Mouse (Mus musculus) forebrain, embryonic 15.5 days (tissue): ENCODE data around the gene Erp44. TPM values are rescaled to one million over a fixed set of nuclear protein-coding genes. Genes with fewer than 3 reads are reported as not detected.

ENCODE experiments used
- ATAC-seq: fragments of 200-750 bp; cut with Nextera tagmentation; replicated peaks from 2 replicates; pipeline ENCODE4 v1.8.0; 2017; ENCODE audit warnings: mild to moderate bottlenecking, moderate TSS enrichment, moderate library complexity
- H3K27ac ChIP-seq: fragments of 300-500 bp; sonication (generic); replicated peaks from 2 replicates; pipeline ENCODE4 v1.5.1; 2015; ENCODE audit warnings: mild to moderate bottlenecking, inconsistent platforms
- H3K27me3 ChIP-seq: fragments of 300-500 bp; sonication (generic); 2 replicates; pipeline ENCODE4 v1.6.1; 2015; ENCODE audit warnings: inconsistent platforms
- H3K36me3 ChIP-seq: fragments of 300-500 bp; sonication (generic); 2 replicates; pipeline ENCODE4 v1.6.1; 2015; ENCODE audit warnings: mild to moderate bottlenecking, inconsistent platforms
- H3K4me1 ChIP-seq: fragments of 300-500 bp; sonication (generic); 2 replicates; pipeline ENCODE4 v1.6.1; 2015; ENCODE audit warnings: inconsistent platforms
- H3K4me2 ChIP-seq: fragments of 300-500 bp; sonication (generic); replicated peaks from 2 replicates; pipeline ENCODE4 v1.6.1; 2015; ENCODE audit warnings: mild to moderate bottlenecking, inconsistent platforms
- H3K4me3 ChIP-seq: fragments of 300-500 bp; sonication (generic); 2 replicates; pipeline ENCODE4 v1.5.1; 2015; ENCODE audit warnings: mild to moderate bottlenecking, inconsistent platforms
- H3K9ac ChIP-seq: fragments of 300-500 bp; sonication (generic); replicated peaks from 2 replicates; pipeline ENCODE4 v1.6.1; 2015; ENCODE audit warnings: mild to moderate bottlenecking, inconsistent platforms
- H3K9me3 ChIP-seq: fragments of 300-500 bp; sonication (generic); 2 replicates; pipeline ENCODE4 v1.6.1; 2016; ENCODE audit warnings: inconsistent platforms
- WGBS: fragments of 180-500 bp; shearing (Covaris S2); methylation state at CpG from one replicate; pipeline ENCODE4 v1.1.7; 2015; ENCODE audit warnings: mixed read lengths; 5-methylcytosine and 5-hydroxymethylcytosine counted together
- polyA plus RNA-seq: library from polyadenylated mRNA; unstranded; fragments of >200 nt; fragmentation: Nextera tagmentation; extraction: Ambion mirVana; gene quantifications from 2 replicates; pipeline ENCODE4 v1.2.1, GENCODE M21; 2015

Gene Erp44
- polyA plus RNA-seq, 1 experiment from 2014 or later, result 67.0 TPM

GRCm38 (mm10) chr4:48273119-48273829, 6.1 kb downstream of the Erp44 start:
- Histone ChIP-seq H3K4me1 (peaks cover 4% of the 10 kb centered on the region), H3K9me3 (no peaks in the 10 kb centered on the region), H3K4me3 (no peak overlapping the region), H3K27ac (no peak overlapping the region), H3K4me2 (no peak overlapping the region), H3K9ac (no peak overlapping the region), H3K36me3 (no peaks in the 10 kb centered on the region), H3K27me3 (no peaks in the 10 kb centered on the region)
- WGBS, result 97% methylated on average over 7 of the region's 7 CpGs
- no peak for ATAC-seq

DNA sequence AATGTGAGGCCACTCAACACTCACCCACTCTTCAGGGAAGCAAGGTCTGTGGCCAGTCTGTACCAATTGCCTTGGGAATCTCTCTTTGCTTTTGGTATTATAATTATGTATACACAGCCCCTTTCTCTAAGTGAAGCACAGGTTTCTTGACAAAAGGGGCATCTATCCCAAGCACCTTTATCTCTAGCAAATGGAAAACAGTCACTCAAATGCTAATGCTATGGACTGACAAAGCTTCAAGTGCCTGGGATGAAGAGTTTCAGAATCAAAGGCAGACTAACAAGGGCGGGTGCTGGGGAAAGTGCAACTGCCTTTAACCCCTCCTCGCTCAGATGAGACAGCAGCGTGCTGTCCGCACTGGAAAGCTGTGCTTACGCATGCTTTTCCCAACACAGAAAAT, 7.5 kb downstream of the Erp44 start:
- no peaks in the 10 kb centered on the region for H3K36me3 ChIP-seq
- H3K4me1 ChIP-seq, result 0 out of 2 replicates have a peak, but pooled peaks cover 2% of the 10 kb centered on the region
- 47% methylated on average over 5 of the region's 5 CpGs for WGBS
- H3K9me3 ChIP-seq, result no peaks in the 10 kb centered on the region
- H3K4me3 ChIP-seq, result no peak overlapping the region
- no peaks in the 10 kb centered on the region for H3K27me3 ChIP-seq
- no peak overlapping the region for H3K27ac ChIP-seq
- H3K9ac ChIP-seq, result no peak overlapping the region
- no peak overlapping the region for H3K4me2 ChIP-seq
- ATAC-seq, result no peak

DNA sequence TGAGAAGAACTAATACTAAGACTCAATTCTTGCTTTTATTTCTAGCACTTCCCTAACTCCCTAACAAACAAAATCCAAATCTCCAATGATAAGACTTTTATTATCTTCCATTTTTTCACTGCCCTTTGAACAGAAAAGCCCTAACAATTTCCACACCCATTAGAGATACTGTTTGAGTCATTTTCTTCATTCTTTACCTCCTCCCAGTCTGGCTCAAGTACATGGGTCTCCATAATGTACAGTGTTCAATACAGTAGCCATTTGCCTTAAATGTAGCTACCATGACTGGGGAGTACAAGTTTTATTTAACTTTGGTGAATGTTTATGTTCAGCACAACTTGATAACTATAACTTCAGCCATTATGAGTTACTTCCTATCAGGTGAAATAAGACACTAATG, 8.8 kb downstream of the Erp44 start:
- Histone ChIP-seq H3K4me3 (no peak overlapping the region), H3K9ac (no peak overlapping the region), H3K9me3 (no peaks in the 10 kb centered on the region), H3K27me3 (no peaks in the 10 kb centered on the region), H3K36me3 (no peaks in the 10 kb centered on the region), H3K4me2 (no peak overlapping the region), H3K27ac (no peak overlapping the region), H3K4me1 (0 out of 2 replicates have a peak, but pooled peaks cover 2% of the 10 kb centered on the region)
- ATAC-seq, result no peak

GRCm38 (mm10) chr4:48268127-48268526, 11.2 kb downstream of the Erp44 start:
- whole genome bisulfite sequencing, result 79% methylated on average over 1 of the region's 1 CpGs
- H3K4me1 ChIP-seq, result 0 out of 2 replicates have a peak, but pooled peaks cover 7% of the 10 kb centered on the region
- H3K27ac ChIP-seq, result no peak overlapping the region
- no peak overlapping the region for H3K9ac ChIP-seq
- no peaks in the 10 kb centered on the region for H3K9me3 ChIP-seq
- no peak overlapping the region for H3K4me3 ChIP-seq
- H3K27me3 ChIP-seq, result no peaks in the 10 kb centered on the region
- H3K36me3 ChIP-seq, result no peaks in the 10 kb centered on the region
- no peak overlapping the region for H3K4me2 ChIP-seq
- no peak for ATAC-seq

- no peak for ATAC-seq
- Histone ChIP-seq H3K4me3 (no peak overlapping the region), H3K36me3 (no peaks in the 10 kb centered on the region), H3K4me2 (no peak overlapping the region), H3K27me3 (no peaks in the 10 kb centered on the region), H3K4me1 (0 out of 2 replicates have a peak, but pooled peaks cover 7% of the 10 kb centered on the region), H3K27ac (no peak overlapping the region), H3K9me3 (no peaks in the 10 kb centered on the region), H3K9ac (no peak overlapping the region)
- WGBS, result 91% methylated on average over 3 of the region's 3 CpGs
Observed at GRCm38 (mm10) chr4:48267683-48268082, 11.7 kb downstream of the Erp44 start.

DNA sequence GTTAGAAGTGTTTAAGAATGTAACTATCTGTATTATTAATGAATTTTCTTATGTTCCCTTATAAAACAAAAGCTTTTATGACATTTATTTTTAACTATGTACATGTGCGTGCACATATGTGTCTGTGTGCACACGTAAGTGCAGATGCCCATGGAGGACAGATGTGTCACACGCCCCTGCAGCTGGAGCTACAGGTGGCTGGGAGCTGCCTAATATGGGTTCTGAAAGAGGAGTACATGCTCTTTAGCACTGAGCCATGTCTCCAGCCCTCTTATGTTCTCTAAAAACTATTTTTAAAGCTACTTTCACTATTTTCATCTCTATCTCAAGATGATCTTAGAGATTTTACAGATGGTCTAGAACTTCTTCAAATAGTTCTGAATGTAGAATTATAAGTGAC, 21.3 kb downstream of the Erp44 start:
- Histone ChIP-seq H3K9me3 (no peaks in the 10 kb centered on the region), H3K36me3 (no peaks in the 10 kb centered on the region), H3K4me1 (no peaks in the 10 kb centered on the region), H3K4me2 (no peak overlapping the region), H3K27me3 (no peaks in the 10 kb centered on the region), H3K9ac (no peak overlapping the region), H3K4me3 (no peak overlapping the region), H3K27ac (no peak overlapping the region)
- WGBS, result 93% methylated on average over 3 of the region's 3 CpGs
- no peak for ATAC-seq

GRCm38 (mm10) chr4:48253266-48253665, 26.1 kb downstream of the Erp44 start:
- Histone ChIP-seq H3K27me3 (no peaks in the 10 kb centered on the region), H3K27ac (no peak overlapping the region), H3K36me3 (no peaks in the 10 kb centered on the region), H3K4me2 (no peak overlapping the region), H3K9me3 (no peaks in the 10 kb centered on the region), H3K4me3 (no peak overlapping the region), H3K4me1 (no peaks in the 10 kb centered on the region), H3K9ac (no peak overlapping the region)
- no peak for ATAC-seq

DNA sequence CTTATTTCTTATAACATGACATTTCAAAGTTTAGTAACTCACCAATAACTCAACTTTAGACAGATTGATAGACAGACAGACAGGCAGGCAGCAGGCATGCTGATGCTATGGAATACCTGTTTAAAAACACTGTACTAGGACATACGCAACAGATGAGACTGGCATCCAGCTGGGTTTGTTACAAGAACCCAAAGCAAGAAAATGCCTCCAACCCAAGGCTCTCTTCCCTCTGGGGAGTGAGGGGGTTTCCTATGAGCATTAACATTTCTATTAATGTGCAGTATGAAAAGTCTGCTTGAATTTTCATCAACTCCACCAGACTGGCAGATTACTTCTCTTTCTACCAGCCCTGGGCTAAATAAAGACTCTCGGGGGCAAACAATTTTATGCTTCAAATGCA, 35.1 kb downstream of the Erp44 start:
- no peaks in the 10 kb centered on the region for H3K4me1 ChIP-seq
- H3K4me3 ChIP-seq, result no peak overlapping the region
- no peaks in the 10 kb centered on the region for H3K27me3 ChIP-seq
- ATAC-seq, result no peak
- H3K27ac ChIP-seq, result no peak overlapping the region
- H3K36me3 ChIP-seq, result no peaks in the 10 kb centered on the region
- H3K4me2 ChIP-seq, result no peak overlapping the region
- WGBS, result 88% methylated on average over 2 of the region's 2 CpGs
- no peak overlapping the region for H3K9ac ChIP-seq
- H3K9me3 ChIP-seq, result no peaks in the 10 kb centered on the region

- Histone ChIP-seq H3K9me3 (no peaks in the 10 kb centered on the region), H3K36me3 (no peaks in the 10 kb centered on the region), H3K4me3 (no peak overlapping the region), H3K4me2 (no peak overlapping the region), H3K27ac (no peak overlapping the region), H3K4me1 (no peaks in the 10 kb centered on the region), H3K27me3 (no peaks in the 10 kb centered on the region), H3K9ac (no peak overlapping the region)
- no peak for ATAC-seq
- WGBS, result 80% methylated on average over 1 of the region's 1 CpGs
Observed at GRCm38 (mm10) chr4:48243737-48244136, 35.6 kb downstream of the Erp44 start.

DNA sequence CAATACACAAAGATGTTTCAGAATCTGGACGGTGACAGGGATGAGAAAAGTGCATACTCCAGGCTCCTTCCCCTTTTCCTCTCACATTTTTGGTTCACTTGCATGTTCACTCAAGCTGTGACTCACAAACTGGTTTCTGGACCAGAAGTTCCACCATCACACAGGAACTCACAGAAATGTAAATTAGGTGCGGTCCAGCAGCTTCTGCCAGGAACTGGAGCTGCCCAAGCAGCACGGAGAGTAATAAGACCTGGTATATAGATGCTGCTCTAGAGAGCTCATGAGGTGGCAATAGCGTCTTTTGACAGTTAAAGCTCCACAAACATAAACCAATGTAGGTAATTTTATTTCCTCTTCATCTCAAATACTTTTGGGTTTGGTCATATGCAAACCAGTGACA, 36.9 kb downstream of the Erp44 start:
- Histone ChIP-seq H3K36me3 (no peaks in the 10 kb centered on the region), H3K4me1 (no peaks in the 10 kb centered on the region), H3K4me2 (no peak overlapping the region), H3K4me3 (no peak overlapping the region), H3K27ac (no peak overlapping the region), H3K27me3 (no peaks in the 10 kb centered on the region), H3K9ac (no peak overlapping the region), H3K9me3 (no peaks in the 10 kb centered on the region)
- ATAC-seq, result no peak
- 90% methylated on average over 4 of the region's 4 CpGs for WGBS

- H3K27ac ChIP-seq, result no peak overlapping the region
- H3K9ac ChIP-seq, result no peak overlapping the region
- no peak overlapping the region for H3K4me2 ChIP-seq
- no peak for ATAC-seq
- no peaks in the 10 kb centered on the region for H3K4me1 ChIP-seq
- 90% methylated on average over 4 of the region's 4 CpGs for WGBS
- no peaks in the 10 kb centered on the region; the same call in 1 of the 2 replicates for H3K36me3 ChIP-seq
- H3K4me3 ChIP-seq, result no peak overlapping the region
- H3K9me3 ChIP-seq, result no peaks in the 10 kb centered on the region
- no peaks in the 10 kb centered on the region for H3K27me3 ChIP-seq
Observed at GRCm38 (mm10) chr4:48239046-48239445, 40.3 kb downstream of the Erp44 start.

- 66% methylated on average over 3 of the region's 3 CpGs for WGBS
- no peaks in the 10 kb centered on the region for H3K9me3 ChIP-seq
- no peak for ATAC-seq
- no peak overlapping the region for H3K27ac ChIP-seq
- no peaks in the 10 kb centered on the region for H3K4me1 ChIP-seq
- H3K4me3 ChIP-seq, result no peak overlapping the region
- no peak overlapping the region for H3K4me2 ChIP-seq
- no peaks in the 10 kb centered on the region for H3K27me3 ChIP-seq
- H3K9ac ChIP-seq, result no peak overlapping the region
- no peaks in the 10 kb centered on the region; the same call in 1 of the 2 replicates for H3K36me3 ChIP-seq
Observed at GRCm38 (mm10) chr4:48236721-48237120, 42.6 kb downstream of the Erp44 start.

DNA sequence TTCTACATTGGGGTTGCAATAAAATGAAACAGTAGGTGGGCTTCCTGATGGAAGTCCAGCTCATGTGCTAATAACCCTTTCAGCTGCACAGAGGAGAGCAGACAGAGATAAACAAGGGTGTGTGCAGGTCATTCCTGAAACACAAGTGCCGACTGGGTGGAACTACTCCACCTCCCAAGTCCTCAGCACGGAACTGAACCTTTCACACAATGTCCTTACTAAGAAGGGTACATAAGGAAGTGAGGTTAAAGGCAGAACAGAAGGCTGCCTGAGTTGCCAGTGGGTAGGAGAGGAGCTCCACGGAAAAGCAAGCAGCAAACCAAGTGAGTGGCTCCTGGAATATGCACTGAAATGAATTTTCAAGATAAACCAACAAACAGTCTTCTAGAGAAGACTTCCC, 52.6 kb downstream of the Erp44 start:
- no peaks in the 10 kb centered on the region for H3K27me3 ChIP-seq
- ATAC-seq, result no peak
- H3K4me2 ChIP-seq, result no peak overlapping the region
- no peaks in the 10 kb centered on the region for H3K4me1 ChIP-seq
- H3K9me3 ChIP-seq, result no peaks in the 10 kb centered on the region
- no peak overlapping the region for H3K27ac ChIP-seq
- 67% methylated on average over 3 of the region's 3 CpGs for WGBS
- H3K4me3 ChIP-seq, result no peak overlapping the region
- H3K9ac ChIP-seq, result no peak overlapping the region
- no peaks in the 10 kb centered on the region for H3K36me3 ChIP-seq
